Mouse (Mus musculus) fibroblast of lung, adult 2 months (primary cell): ENCODE measurements at regions not wholly inside any gene's neighbourhood (a gene's known extent, or its start where the extent isn't known, plus 50 kb on each side); places are given as distances from the start of the nearest gene placed in this dataset.

Source experiments
- DNase-seq: peaks from one replicate; pipeline ENCODE4 v3.0.0-alpha.2; 2011; ENCODE audit warnings: low read depth

- peak; percentile 61 for DNase-seq
These were observed 53.4 kb upstream of the Fmnl2 start for GRCm38 (mm10) chr2:52804106-52804825.

DNA sequence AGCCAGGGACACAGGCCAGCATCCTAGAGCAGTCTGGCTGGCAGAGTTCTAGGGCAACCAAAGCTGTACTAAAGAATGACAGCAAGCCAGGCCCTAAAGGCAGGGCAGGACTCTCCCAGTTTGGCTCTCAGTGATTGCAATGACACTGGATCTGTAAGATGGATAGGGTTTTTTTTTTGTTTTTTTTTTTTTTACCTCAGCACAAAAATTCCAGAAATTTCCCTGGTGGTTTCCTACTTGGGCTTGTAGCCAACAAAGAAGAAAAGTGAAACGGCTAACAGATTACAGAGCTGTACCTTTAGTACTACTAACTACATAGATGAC, 52.9 kb upstream of the Fmnl2 start:
- DNase-seq = no peak

- no peak for DNase-seq
These were observed 49.8 kb upstream of the Fmnl2 start for GRCm38 (mm10) chr2:52807826-52808225.
